Mouse (Mus musculus): ENCODE results near the gene Svs1. TPM values are rescaled to one million over a fixed set of nuclear protein-coding genes. Genes with fewer than 3 reads are reported as not detected.

Svs1 gene
- total and polyA plus RNA-seq, 2 experiments from 2014 or later, result not detected

DNA sequence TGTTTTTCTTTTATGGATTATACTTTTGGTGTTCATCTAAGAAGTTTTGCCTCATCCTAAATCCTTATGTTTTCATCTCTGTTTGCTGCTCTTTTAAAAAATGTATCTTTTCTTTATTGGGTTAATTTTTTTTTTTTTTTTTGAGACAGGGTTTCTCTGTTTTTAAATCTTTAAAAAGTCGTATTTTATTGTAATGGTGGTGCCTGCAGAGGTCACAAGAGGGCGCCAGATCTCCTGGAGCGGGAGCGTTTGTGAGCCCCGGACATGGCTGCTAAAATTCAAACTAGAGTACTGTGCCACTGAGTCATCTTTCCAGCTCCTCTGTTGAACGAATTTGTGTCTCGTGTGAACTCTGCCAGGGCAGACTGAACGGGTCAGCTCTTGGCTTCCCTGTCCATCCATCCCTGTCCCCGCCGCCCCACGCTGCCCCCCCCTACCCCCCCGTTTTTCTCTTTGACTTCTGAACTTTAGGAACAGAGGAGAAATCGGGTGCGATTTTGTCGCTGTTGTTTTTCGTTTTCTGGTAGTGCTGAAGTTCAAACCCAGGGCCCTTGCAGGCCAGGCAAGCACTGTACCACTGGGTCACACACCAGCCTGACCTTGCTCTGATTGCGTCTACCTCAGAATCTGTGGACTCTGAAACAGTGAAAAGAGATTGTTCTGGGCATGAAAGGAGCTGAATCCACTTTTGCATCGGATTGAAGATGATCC, 53.0 kb downstream of the Svs1 start:
- ATAC-seq (ENCODE audit: insufficient read depth, low read depth) (0 out of 2 replicates have a peak, but pooled peaks have one; percentile 44), DNase-seq (ENCODE audit: low spot score) (peak; percentile 65)
- 11% methylated on average over 18 of the region's 18 CpGs for WGBS
- no peaks in the 10 kb centered on the region for H3K36me3 ChIP-seq (replicated peaks; ENCODE audit: control insufficient read depth, insufficient read depth, low read length)
- TF ChIP-seq EP300 (IDR thresholded peaks at IDR 0.05; ENCODE audit: low read depth) (no peak), CTCF (IDR thresholded peaks at IDR 0.05; ENCODE audit: low read depth) (peak; percentile 63)
- peaks cover 6% of the 10 kb centered on the region; the same call in 1 of the 2 replicates for H3K4me1 ChIP-seq (ENCODE audit: control insufficient read depth, insufficient read depth)
- H3K4me3 ChIP-seq (ENCODE audit: low read depth, low read length), result peak overlapping the region; percentile 38
- H3K9ac ChIP-seq (replicated peaks; ENCODE audit: low read depth, low read length), result no peak overlapping the region; the same call in 1 of the 2 replicates
- no peaks in the 10 kb centered on the region for H3K9me3 ChIP-seq (replicated peaks; ENCODE audit: control insufficient read depth, low read length)
- H3K4me2 ChIP-seq (ENCODE audit: low read depth, low read length), result peak overlapping the region; percentile 59
- 0 out of 2 replicates have a peak, but pooled peaks cover 5% of the 10 kb centered on the region for H3K27me3 ChIP-seq (ENCODE audit: control insufficient read depth, insufficient read depth, low read length)
- no peak overlapping the region for H3K27ac ChIP-seq (ENCODE audit: low read depth)

Other genes with a start within 250 kb of the Svs1 start
- gene Gimap1, start 247.8 kb upstream of the Svs1 start, total RNA-seq (2014; rRNA removed; ENCODE audit: low replicate concordance), result 14.5 and 19.7 TPM in 2 replicates
- 22.7 and 23.1 TPM in 2 replicates for gene Gimap1, start 247.8 kb upstream of the Svs1 start, polyA plus RNA-seq (2015; fragmentation: Nextera tagmentation; extraction: Ambion mirVana)
- 8.4 and 46.7 TPM in 2 replicates for gene Gimap5, start 240.7 kb upstream of the Svs1 start, total RNA-seq (2014; rRNA removed; ENCODE audit: low replicate concordance)
- gene Gimap5, start 240.7 kb upstream of the Svs1 start, polyA plus RNA-seq (2015; fragmentation: Nextera tagmentation; extraction: Ambion mirVana), result 8.4 and 12.2 TPM in 2 replicates
- not detected in 2 replicates for gene Gimap3, start 216.0 kb upstream of the Svs1 start, total RNA-seq (2014; rRNA removed; ENCODE audit: low replicate concordance)
- gene Gimap3, start 216.0 kb upstream of the Svs1 start, polyA plus RNA-seq (2015; fragmentation: Nextera tagmentation; extraction: Ambion mirVana), result 0.08 TPM in 1 of 2 replicates, not detected in the other
- gene Tmem176a, start 145.9 kb upstream of the Svs1 start, total RNA-seq (2014; rRNA removed; ENCODE audit: low replicate concordance), result 54.2 and 61.1 TPM in 2 replicates
- gene Tmem176a, start 145.9 kb upstream of the Svs1 start, polyA plus RNA-seq (2015; fragmentation: Nextera tagmentation; extraction: Ambion mirVana), result 53.4 and 58.2 TPM in 2 replicates
- 93.9 and 147 TPM in 2 replicates for gene Tmem176b, start 145.4 kb upstream of the Svs1 start, total RNA-seq (2014; rRNA removed; ENCODE audit: low replicate concordance)
- gene Tmem176b, start 145.4 kb upstream of the Svs1 start, polyA plus RNA-seq (2015; fragmentation: Nextera tagmentation; extraction: Ambion mirVana), result 168 and 184 TPM in 2 replicates
- gene Aoc1, start 114.0 kb upstream of the Svs1 start, total RNA-seq (2014; rRNA removed; ENCODE audit: low replicate concordance), result 0.99 TPM in 1 of 2 replicates, not detected in the other
- gene Aoc1, start 114.0 kb upstream of the Svs1 start, polyA plus RNA-seq (2015; fragmentation: Nextera tagmentation; extraction: Ambion mirVana), result 0.26 TPM in 1 of 2 replicates, not detected in the other
- not detected in 2 replicates for gene 1600015I10Rik, start 57.0 kb upstream of the Svs1 start, total RNA-seq (2014; rRNA removed; ENCODE audit: low replicate concordance)
- gene 1600015I10Rik, start 57.0 kb upstream of the Svs1 start, polyA plus RNA-seq (2015; fragmentation: Nextera tagmentation; extraction: Ambion mirVana), result 0.07 and 0.08 TPM in 2 replicates
- gene Doxl2, start 11.9 kb upstream of the Svs1 start, total RNA-seq (2014; rRNA removed; ENCODE audit: low replicate concordance), result not detected in 2 replicates
- not detected in 2 replicates for gene Doxl2, start 11.9 kb upstream of the Svs1 start, polyA plus RNA-seq (2015; fragmentation: Nextera tagmentation; extraction: Ambion mirVana)
- gene Gpnmb, start 49.7 kb downstream of the Svs1 start, total RNA-seq (2014; rRNA removed; ENCODE audit: low replicate concordance), result 5.1 and 13.7 TPM in 2 replicates
- gene Gpnmb, start 49.7 kb downstream of the Svs1 start, polyA plus RNA-seq (2015; fragmentation: Nextera tagmentation; extraction: Ambion mirVana), result 4.0 and 7.2 TPM in 2 replicates
- 20.0 and 35.3 TPM in 2 replicates for gene Malsu1, start 86.9 kb downstream of the Svs1 start, total RNA-seq (2014; rRNA removed; ENCODE audit: low replicate concordance)
- 97.6 and 105 TPM in 2 replicates for gene Malsu1, start 86.9 kb downstream of the Svs1 start, polyA plus RNA-seq (2015; fragmentation: Nextera tagmentation; extraction: Ambion mirVana)
- gene Igf2bp3, start 228.1 kb downstream of the Svs1 start, total RNA-seq (2014; rRNA removed; ENCODE audit: low replicate concordance), result 9.4 and 21.5 TPM in 2 replicates
- gene Igf2bp3, start 228.1 kb downstream of the Svs1 start, polyA plus RNA-seq (2015; fragmentation: Nextera tagmentation; extraction: Ambion mirVana), result 19.0 and 21.0 TPM in 2 replicates

Data from heart, postnatal 0 days (tissue).